Mouse (Mus musculus) heart, embryonic 14.5 days (tissue): ENCODE results near the gene Cib2. TPM values are rescaled to one million over a fixed set of nuclear protein-coding genes. Genes with fewer than 3 reads are reported as not detected.
"Not testable (repeated sequence)": the region's sequence is repeated elsewhere in the genome, so short reads cannot be mapped to it uniquely, and the experiment has no call there.

Source experiments
- ATAC-seq: fragments of 200-750 bp; cut with Nextera tagmentation; 2 replicates; pipeline ENCODE4 v1.8.0; 2017; ENCODE audit warnings: low read depth, moderate TSS enrichment; ENCODE audit not compliant: insufficient number of reproducible peaks, insufficient read depth, low FRiP score
- H3K27ac ChIP-seq, 2 experiments: fragments of 200-500 bp in 1 of 2; fragments of 300-500 bp in 1 of 2; sonication (generic) in 1 of 2; replicated peaks in 1 of 2; 2 replicates each; pipeline ENCODE4 v1.5.1; 2012 to 2014; ENCODE audit warnings: low read depth in 2 of 2, low read length in 2 of 2, control low read depth in 1 of 2, mild to moderate bottlenecking in 1 of 2, mixed read lengths in 1 of 2; ENCODE audit not compliant: control insufficient read depth in 1 of 2, insufficient read depth in 1 of 2
- H3K27me3 ChIP-seq: fragments of 300-500 bp; sonication (generic); 2 replicates; pipeline ENCODE4 v1.6.1; 2014; ENCODE audit warnings: mild to moderate bottlenecking, low read length, control low read depth; ENCODE audit not compliant: control insufficient read depth, insufficient read depth
- H3K36me3 ChIP-seq: fragments of 300-500 bp; sonication (generic); 2 replicates; pipeline ENCODE4 v1.6.1; 2014; ENCODE audit warnings: mild to moderate bottlenecking, control low read depth, low read length, mixed read lengths; ENCODE audit not compliant: control insufficient read depth, insufficient read depth
- H3K4me1 ChIP-seq, 2 experiments: fragments of 200-500 bp in 1 of 2; fragments of 300-500 bp in 1 of 2; sonication (generic) in 1 of 2; 2 replicates each; pipeline ENCODE4 v1.6.1; 2012 to 2014; ENCODE audit warnings: low read length in 2 of 2, control low read depth in 1 of 2, mixed read lengths in 1 of 2; ENCODE audit not compliant: control insufficient read depth in 2 of 2, insufficient read depth in 2 of 2
- H3K4me2 ChIP-seq: fragments of 300-500 bp; sonication (generic); 2 replicates; pipeline ENCODE4 v1.6.1; 2014; ENCODE audit warnings: mild to moderate bottlenecking, low read length
- H3K4me3 ChIP-seq, 2 experiments: fragments of 200-500 bp in 1 of 2; fragments of 300-500 bp in 1 of 2; sonication (generic) in 1 of 2; 2 replicates each; pipeline ENCODE4 v1.5.1; 2012 to 2014; ENCODE audit warnings: low read length in 2 of 2, mild to moderate bottlenecking in 2 of 2, control low read depth in 1 of 2, low read depth in 1 of 2, moderate library complexity in 1 of 2; ENCODE audit not compliant: control insufficient read depth in 1 of 2, insufficient read depth in 1 of 2
- H3K9ac ChIP-seq: fragments of 300-500 bp; sonication (generic); 2 replicates; pipeline ENCODE4 v1.6.1; 2014; ENCODE audit warnings: mild to moderate bottlenecking, low read length
- H3K9me3 ChIP-seq: fragments of 300-500 bp; sonication (generic); 2 replicates; pipeline ENCODE4 v1.6.1; 2016; ENCODE audit warnings: low read length, control low read depth; ENCODE audit not compliant: control insufficient read depth
- WGBS: fragments of 180-500 bp; shearing (Covaris S2); extraction: QIAGEN DNeasy Blood & Tissue Kit; methylation state at CpG from one replicate; pipeline ENCODE4 v1.1.7; 2014; 5-methylcytosine and 5-hydroxymethylcytosine counted together
- polyA plus RNA-seq: library from polyadenylated mRNA; unstranded; fragments of >200 nt; fragmentation: Nextera tagmentation; extraction: Ambion mirVana; gene quantifications from 2 replicates; pipeline ENCODE4 v1.2.1, GENCODE M21; 2014

Gene Cib2
- polyA plus RNA-seq: 5.0 and 6.7 TPM in 2 replicates

DNA sequence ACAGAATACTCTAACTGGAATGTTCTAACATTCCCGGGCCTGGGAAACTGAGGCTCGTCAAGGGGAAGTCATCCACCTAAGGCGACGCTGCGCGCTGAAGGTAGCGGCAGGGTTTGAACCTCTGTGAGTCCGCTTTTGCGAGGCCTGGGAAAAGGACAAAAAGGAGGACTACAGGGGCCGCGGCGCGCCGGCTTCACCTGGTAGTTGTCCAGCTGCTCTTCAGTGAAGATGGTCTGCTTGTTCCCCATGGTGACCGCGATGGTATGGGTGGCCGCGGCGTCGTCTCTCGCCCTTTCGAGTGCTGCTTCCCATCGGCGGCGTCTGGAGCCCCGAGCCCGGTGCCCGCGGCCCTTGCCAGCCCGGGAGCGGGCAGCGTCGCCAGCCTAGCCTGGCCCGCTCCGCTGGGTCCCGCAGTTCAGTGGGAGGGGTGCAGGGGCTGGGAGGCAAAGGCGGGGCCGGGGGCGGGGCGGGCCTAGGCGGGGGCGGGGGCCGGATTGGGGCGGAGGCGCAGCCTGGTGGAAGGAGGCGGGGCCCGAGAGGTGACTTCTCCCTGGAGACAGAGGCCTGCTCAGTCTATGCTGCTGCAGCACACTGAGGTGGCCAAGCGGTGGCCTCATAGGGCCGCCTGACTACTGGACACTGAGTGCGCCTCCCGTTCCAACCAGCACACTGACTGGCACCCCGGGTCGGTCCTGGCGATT lies at the start of gene Cib2:
TSS of gene Cib2 (minus strand) at position 448 of the 701 bp plus-strand sequence.
- peak; percentile 94 for ATAC-seq
- 1% methylated on average over 54 of the region's 54 CpGs for WGBS
- Histone ChIP-seq H3K36me3 (no peaks in the 10 kb centered on the region), H3K27ac (no peak within 1 kb of the TSS), H3K4me2 (peak within 1 kb of the TSS; percentile 88), H3K4me1 (peaks cover 2 to 5% of the 10 kb centered on the region in 2 experiments; a peak in 3 of 4 replicates), H3K27me3 (peaks cover 11% of the 10 kb centered on the region), H3K9me3 (no peaks in the 10 kb centered on the region), H3K9ac (peak within 1 kb of the TSS; percentile 68), H3K4me3 (peak within 1 kb of the TSS; percentile 54 to 64)

DNA sequence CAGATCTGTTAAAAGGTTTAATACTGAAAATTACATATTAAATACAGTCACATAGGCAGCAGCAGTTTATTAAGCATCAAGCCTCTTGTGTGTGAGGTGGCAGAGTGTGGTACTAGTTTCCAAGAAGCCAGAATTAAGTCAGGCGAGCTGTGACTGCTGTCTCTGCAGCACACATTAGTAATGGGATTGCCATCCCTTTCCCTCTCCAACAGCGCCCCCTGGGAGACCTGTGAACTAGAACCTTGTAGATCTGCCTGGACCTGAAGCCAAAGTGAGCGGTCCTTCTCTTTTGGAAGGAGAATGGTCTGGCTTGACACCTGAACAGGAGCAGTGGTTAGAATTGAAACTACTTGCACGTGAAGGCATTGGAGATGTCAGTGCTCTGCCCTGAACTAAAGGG lies 44.9 kb upstream of the Cib2 start:
- H3K4me1 ChIP-seq: no peaks in the 10 kb centered on the region
- H3K4me3 ChIP-seq: no peak overlapping the region
- no peak for ATAC-seq
- H3K9me3 ChIP-seq: no peaks in the 10 kb centered on the region
- H3K36me3 ChIP-seq: peaks cover 59% of the 10 kb centered on the region
- 56% methylated on average over 4 of the region's 4 CpGs for WGBS
- H3K9ac ChIP-seq: no peak overlapping the region
- no peak overlapping the region for H3K4me2 ChIP-seq
- H3K27me3 ChIP-seq: no peaks in the 10 kb centered on the region
- H3K27ac ChIP-seq: no peak overlapping the region

DNA sequence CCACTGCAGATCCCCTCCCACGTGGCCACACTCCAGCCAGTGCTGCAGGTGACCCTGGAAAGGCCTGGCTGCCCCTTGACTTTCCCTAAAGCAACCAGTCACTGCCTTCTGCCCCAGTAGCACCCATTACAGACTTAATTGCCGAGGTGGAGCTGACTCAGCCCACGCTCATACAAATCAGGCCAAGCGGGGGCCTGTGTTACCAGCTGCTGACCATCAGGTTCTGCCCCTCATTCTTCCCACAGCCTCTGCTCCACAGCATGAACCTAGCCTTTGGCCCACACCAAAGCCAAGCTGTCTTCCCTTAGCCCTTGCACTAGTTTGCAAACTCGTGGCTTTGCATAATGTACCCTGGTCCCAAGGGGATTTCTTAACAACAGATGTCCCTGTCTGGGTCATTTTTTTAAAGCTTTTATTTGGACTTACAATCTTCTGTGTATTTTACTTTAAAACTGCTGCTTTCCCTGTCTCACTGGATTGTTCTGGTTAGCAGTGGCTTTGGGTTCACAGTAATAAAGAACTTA lies 44.2 kb upstream of the Cib2 start:
- H3K36me3 ChIP-seq: peaks cover 66% of the 10 kb centered on the region
- WGBS: 67% methylated on average over 5 of the region's 5 CpGs

DNA sequence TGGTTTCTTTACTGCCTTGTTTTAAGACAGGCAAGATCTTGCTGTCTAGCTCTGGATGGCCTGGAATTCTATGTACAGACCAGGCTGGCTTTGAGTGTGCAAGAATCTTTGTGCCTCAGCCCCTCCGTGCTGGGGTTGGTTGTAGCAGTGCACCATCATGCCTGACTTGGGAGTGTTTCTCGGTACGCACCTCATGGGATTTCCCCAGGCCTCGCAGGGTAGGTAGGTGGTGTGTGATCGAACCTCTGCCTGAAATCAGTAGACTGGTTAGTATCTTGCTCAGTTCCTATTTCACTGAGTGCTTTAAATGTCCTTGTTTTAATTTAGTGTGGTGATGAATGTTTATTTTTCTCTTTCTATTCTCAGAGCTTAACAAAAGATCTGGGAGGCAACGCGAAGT lies 42.9 kb upstream of the Cib2 start:
- H3K4me1 ChIP-seq: no peaks in the 10 kb centered on the region
- H3K9ac ChIP-seq: no peak overlapping the region
- 83% methylated on average over 7 of the region's 7 CpGs for WGBS
- H3K27me3 ChIP-seq: no peaks in the 10 kb centered on the region
- no peak for ATAC-seq
- no peaks in the 10 kb centered on the region for H3K9me3 ChIP-seq
- H3K36me3 ChIP-seq: peaks cover 79% of the 10 kb centered on the region
- no peak overlapping the region for H3K4me3 ChIP-seq
- H3K4me2 ChIP-seq: no peak overlapping the region
- H3K27ac ChIP-seq: no peak overlapping the region

More for the DNA sequence above, 44.2 kb upstream of the Cib2 start:
- no peaks in the 10 kb centered on the region for H3K27me3 ChIP-seq
- H3K27ac ChIP-seq: no peak overlapping the region
- H3K4me1 ChIP-seq: no peaks in the 10 kb centered on the region
- no peak overlapping the region for H3K4me2 ChIP-seq
- H3K9ac ChIP-seq: no peak overlapping the region
- H3K4me3 ChIP-seq: no peak overlapping the region
- no peaks in the 10 kb centered on the region for H3K9me3 ChIP-seq
- ATAC-seq: no peak

DNA sequence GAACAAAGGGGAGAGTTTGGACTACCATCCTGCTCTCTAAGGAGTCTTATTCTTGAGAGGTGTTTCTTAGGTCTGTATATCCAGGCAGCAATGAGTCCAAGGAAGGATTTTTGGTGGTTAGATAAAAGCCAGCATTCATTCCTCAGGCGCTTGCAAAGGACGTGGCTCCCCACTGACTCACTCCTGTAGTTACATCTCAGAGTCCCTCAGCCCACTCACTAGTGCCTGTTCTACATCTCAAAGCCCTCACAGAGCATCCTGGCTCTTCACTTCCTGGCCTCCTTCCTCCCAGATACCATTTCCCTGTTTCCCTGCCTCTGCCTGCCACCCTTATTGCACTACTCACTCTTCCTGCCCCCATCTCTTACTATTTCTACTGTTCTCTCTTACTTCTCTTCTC lies 42.4 kb upstream of the Cib2 start:
- H3K27me3 ChIP-seq: no peaks in the 10 kb centered on the region
- no peak overlapping the region for H3K4me3 ChIP-seq
- peaks cover 84% of the 10 kb centered on the region for H3K36me3 ChIP-seq
- no peaks in the 10 kb centered on the region for H3K9me3 ChIP-seq
- 71% methylated on average over 2 of the region's 2 CpGs for WGBS
- ATAC-seq: no peak
- no peak overlapping the region for H3K27ac ChIP-seq
- H3K4me1 ChIP-seq: peaks cover 0 to 4% of the 10 kb centered on the region in 2 experiments; a peak in 1 of 4 replicates
- H3K9ac ChIP-seq: no peak overlapping the region
- no peak overlapping the region for H3K4me2 ChIP-seq

DNA sequence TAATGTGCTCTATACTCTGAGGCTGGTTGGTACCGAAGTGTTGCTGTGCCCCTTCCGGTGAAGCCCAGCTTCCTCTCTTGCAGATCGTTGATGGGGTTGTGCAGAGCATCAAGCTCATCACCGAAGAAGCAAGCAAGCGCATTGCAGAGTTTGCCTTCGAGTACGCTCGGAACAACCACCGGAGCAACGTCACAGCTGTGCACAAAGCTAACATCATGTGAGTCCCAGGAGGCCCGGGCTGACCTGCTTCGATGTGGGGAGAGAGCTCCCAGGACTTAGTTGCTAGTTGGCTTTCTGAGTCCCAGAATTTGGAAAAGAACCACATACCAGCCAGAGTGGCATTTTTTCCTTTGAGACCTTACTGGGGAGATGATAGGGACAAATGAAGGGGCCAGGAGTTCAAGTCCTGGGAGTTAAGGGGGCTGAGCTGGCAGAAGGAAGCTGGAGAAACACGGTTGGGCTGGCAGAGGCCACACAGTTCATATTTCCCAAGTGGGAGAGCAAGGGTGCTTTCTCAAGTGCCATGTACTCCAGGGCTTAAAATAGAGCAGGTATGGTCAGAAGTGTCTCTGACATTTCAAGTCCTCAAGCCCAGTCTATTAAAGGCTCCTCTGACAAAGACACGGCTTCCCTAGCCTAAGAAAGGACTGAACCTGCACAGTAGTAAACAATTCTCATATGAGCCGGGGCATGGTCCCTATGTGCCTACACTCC lies 36.9 kb upstream of the Cib2 start:
- H3K9ac ChIP-seq: peak overlapping the region; percentile 13; the same call in 1 of the 2 replicates
- no peak overlapping the region for H3K4me3 ChIP-seq
- no peak overlapping the region for H3K4me2 ChIP-seq
- no peaks in the 10 kb centered on the region for H3K27me3 ChIP-seq
- peaks cover 99% of the 10 kb centered on the region for H3K36me3 ChIP-seq
- peak; percentile 49; the same call in 1 of the 2 replicates for ATAC-seq
- peaks cover 5 to 27% of the 10 kb centered on the region in 2 experiments for H3K4me1 ChIP-seq
- peak overlapping the region; percentile 61 to 79 for H3K27ac ChIP-seq
- no peaks in the 10 kb centered on the region for H3K9me3 ChIP-seq
- WGBS: 58% methylated on average over 15 of the region's 15 CpGs

DNA sequence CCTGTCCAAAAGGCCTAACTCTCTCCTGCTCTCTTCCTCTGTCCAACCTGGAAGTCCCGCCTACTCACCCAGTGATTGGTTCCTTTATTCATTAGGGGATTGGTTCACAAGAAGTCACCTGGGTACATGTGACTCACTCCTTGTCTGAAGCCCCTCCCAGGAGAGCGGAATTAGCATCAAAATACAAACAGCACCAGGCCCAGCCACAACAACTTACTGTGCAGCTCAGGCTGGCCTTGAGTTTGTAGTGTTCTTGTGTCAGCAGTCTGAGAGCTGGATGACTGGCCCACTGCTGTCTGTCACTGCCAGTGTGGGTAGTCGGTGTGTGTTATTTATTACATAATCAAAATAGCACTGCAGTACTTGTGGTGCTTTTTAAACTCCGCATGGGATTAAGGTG lies 33.6 kb upstream of the Cib2 start:
- H3K4me1 ChIP-seq: peaks cover 5 to 30% of the 10 kb centered on the region in 2 experiments
- not testable (repeated sequence) for H3K27me3 ChIP-seq, H3K27ac ChIP-seq, H3K9ac ChIP-seq, ATAC-seq, H3K9me3 ChIP-seq, H3K4me3 ChIP-seq, H3K4me2 ChIP-seq
- peaks cover 94% of the 10 kb centered on the region for H3K36me3 ChIP-seq
- 78% methylated on average over 4 of the region's 4 CpGs for WGBS
